Mouse (Mus musculus): ENCODE results near the gene Zzz3.

GRCm38 (mm10) chr3:152483800-152484199 lies 88.5 kb downstream of the Zzz3 start:
- TF ChIP-seq CTCF (IDR thresholded peaks at IDR 0.05; ENCODE audit: borderline replicate concordance, control insufficient read depth, extremely low read depth, insufficient read depth, low read length, poor library complexity) (no peak), POLR2A (IDR thresholded peaks at IDR 0.05; ENCODE audit: control insufficient read depth, extremely low read depth, insufficient read depth, low read length, poor library complexity) (no peak)
